Mouse (Mus musculus) thymus, postnatal 4 days (tissue): Measurements from ENCODE around the gene D430042O09Rik.

Experiments used
- DNase-seq: peaks from one replicate; pipeline ENCODE4 v3.0.0; 2021

The D430042O09Rik gene

DNA sequence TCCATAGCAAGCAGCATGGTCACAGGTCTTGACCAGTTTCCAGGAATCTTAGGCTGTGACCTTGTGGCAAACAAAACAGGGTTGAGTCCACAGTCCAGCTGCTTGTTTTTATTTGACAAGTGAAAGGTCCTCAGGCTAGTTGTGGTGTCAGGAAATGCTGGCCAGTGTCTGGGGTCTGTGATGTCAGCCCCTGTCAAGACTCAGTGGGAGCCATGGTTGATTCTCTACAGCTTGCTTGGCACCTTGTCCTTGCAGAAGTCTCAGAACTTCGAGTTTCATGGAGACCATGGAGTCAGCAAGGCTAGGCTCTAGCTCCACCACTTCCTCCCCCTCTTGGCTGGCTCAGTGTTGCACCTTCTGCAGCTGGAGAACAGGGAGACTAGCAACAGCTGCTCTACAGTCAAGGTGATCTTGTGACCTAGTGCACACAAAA lies 33.6 kb downstream of the D430042O09Rik start:
- no peak for DNase-seq

DNA sequence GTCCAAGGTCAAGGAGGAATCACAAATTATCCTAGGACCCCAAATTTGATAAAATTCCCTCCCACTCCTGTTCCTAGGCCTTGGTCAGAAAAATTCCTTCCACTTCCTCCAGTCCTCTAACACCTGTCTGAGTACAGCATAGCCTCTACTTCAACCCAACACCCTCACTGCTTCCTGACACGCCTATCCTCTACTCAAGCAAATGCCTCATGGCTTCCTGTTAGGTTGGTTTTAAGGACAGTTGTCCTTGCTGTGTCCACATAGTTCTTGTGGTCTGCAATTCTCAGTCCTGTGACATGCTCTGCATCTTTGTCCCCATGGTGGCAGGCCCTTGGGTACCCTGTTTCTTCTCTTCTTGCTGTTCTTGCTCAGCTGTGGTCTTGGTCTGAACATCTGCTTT lies 37.1 kb downstream of the D430042O09Rik start:
- DNase-seq, result no peak

DNA sequence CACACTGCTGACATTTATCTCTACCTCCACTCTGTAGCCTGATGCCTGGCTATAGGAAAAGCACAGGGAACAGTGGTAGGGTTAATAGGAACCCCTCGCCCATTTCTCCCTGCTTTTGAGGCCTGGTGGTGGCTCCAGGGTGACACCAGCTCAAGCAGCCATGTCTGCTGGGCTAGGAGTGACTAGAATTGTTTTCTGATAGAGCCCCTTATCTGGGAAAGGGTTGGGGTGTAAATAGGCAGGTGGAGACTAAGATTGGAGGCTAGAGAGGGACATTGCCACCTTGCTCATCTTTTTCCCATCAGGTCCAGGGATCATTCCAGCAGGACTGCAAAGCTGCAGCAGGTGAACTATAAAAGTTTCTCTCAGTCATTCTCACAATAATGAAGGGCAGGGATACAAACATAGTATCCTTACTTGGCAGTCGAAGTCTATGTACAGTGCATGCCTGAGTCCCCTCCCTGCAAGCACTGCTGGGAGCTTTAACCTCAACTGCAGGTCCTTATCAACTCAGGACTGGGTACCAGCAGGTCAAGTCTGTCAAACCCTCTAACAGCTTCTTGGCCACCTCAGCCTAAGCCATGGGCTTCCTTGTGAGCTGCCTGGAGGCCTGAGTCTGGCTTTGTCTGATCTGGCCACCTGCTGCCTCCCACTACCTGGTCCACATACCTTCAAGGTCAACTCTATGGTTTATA lies 39.1 kb downstream of the D430042O09Rik start:
- DNase-seq, result no peak

GRCm38 (mm10) chr7:125747316-125747690 lies 39.6 kb downstream of the D430042O09Rik start:
- peak; percentile 29 for DNase-seq

GRCm38 (mm10) chr7:125748186-125748585 lies 40.5 kb downstream of the D430042O09Rik start:
- DNase-seq, result no peak

DNA sequence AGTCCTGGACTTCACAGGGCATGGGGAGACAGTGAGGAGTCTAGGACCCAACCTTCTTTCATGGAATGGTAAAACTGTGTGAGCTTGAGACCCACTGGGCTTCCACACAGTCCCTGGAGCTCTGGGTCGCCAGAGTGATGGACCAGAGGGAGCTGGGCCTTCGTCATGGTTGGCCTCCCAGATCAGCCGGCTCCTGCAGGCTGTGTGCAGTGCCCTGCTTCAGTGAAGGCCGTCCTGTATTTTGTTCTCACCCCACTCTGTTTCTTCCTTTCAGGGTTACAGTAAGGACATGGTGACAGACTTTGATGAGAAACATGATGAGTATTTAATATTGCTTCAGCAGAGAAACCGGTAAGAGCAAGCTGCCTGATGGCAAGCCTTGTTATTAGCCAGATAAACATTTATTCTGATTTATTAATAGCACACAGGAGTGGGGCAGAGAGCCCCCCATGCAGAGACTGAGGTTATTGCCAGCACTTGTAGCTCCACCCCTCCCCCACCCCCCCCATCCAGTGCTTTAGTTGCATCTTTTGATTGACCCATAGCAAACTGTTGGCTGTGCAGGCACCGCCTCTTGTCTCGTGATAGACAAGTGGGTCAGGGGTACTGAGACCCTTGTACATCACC lies 45.1 kb downstream of the D430042O09Rik start:
- DNase-seq, result no peak

- no peak for DNase-seq
Measured at GRCm38 (mm10) chr7:125753326-125753715, 45.6 kb downstream of the D430042O09Rik start.

DNA sequence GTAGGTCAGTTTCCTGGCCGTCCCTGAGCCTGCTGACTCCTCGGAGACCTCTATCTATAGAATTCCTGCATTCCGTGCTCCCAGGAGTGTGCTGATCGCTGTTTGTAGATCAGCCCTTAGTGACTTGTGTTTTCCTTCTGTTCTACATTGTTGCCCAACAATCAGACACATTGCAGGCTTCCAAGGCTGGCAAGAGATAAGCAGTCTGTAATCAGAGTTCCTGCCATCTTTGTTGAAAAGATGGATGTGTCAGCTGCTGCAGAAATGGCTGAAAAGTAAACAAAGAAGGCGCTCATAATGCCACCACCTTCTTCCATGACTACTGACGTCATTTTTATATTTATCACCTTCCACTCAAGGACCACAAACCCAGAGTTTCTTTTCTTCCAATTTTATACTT lies 49.1 kb downstream of the D430042O09Rik start:
- no peak for DNase-seq

DNA sequence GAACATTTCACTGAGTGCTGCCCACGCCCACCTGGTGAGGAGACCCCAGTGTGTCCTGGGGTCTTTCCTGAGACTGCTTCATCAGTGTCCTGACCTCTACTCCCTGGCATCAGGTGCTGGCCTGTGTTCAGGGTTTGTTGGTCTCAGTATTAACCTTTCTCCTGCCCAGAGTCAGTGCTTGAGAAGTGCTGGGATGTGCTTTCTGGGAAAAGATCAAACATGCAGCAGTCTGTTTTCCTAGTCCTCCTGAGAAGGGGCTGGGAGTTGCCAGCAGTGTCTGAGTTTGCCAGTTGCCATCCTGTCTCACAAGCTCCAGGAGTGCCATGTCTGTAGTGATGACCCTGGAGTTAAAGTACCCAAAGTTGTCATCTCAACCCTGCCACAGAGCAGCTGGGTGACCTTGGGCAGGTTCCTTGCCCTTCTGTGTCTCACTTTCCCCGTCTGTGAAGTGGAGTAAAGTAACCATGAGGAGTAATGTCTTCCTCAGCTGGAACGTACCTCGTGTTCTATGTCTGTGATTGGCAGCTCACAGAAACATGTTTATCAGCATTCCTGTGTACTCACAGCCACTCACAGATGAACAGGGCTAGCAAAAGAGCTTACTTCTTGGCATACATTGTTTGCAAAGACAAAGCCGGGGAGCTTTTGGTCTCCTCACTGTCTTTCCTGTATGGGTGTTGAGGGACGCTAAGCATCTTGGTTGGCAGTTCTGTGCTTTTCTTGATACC lies 50.4 kb downstream of the D430042O09Rik start:
- no peak for DNase-seq

GRCm38 (mm10) chr7:125762289-125762688 lies 54.6 kb downstream of the D430042O09Rik start:
- DNase-seq, result no peak

GRCm38 (mm10) chr7:125762883-125763830 lies 55.5 kb downstream of the D430042O09Rik start:
- no peak for DNase-seq

DNA sequence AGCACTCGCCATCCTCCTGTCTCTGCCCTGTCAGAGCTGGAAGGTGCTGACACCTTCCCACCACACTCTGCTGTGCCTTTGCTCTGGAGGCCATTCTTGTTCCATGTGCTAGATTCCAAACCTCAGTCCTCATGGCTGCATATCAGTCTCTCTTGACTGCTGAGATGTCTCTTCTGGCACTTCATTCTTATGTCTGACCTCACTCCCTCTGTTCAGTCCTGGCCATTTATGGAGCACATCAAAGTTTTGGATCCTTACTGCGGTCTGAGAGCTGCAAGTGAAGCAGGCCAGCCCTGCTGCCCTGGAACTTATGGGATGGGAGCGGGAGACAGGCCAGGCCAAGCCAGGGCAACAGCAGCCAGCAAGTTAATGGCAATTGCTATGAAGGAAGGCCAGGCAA lies 56.7 kb downstream of the D430042O09Rik start:
- no peak for DNase-seq

- peak; percentile 56 for DNase-seq
Measured at GRCm38 (mm10) chr7:125766976-125767831, 59.5 kb downstream of the D430042O09Rik start.

DNA sequence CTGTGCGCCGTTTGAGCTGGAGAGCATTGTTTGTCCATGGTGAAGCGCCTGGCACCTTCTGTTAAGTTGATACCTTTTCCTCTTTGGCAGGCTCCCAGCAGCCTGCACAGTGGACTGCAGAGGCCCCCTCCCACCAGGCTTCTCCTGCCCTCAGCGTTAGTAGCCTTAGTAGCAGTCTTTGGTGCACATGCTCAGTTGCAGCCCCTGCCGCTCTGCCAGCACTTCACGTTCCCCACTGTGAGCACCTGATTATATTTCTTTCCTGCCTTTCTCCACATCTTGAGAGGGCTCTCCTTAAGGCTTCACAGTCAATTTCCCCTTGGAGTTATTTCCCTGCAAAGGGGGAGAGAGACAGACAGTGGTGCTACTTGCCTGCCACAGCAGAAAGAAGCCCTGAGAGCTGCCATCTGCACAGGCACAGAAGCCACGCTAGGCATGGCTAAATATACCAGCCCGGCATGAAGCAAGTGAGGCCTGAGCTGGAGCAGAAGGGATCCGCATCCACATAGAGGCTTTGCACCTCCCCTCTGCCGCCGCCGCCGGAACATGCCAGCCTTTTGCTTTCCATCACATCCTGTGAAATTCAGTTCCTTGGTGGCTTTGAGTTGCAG lies 65.4 kb downstream of the D430042O09Rik start:
- DNase-seq, result no peak

- peak; percentile 54 for DNase-seq
Measured at GRCm38 (mm10) chr7:125783206-125783605, 75.5 kb downstream of the D430042O09Rik start.

DNA sequence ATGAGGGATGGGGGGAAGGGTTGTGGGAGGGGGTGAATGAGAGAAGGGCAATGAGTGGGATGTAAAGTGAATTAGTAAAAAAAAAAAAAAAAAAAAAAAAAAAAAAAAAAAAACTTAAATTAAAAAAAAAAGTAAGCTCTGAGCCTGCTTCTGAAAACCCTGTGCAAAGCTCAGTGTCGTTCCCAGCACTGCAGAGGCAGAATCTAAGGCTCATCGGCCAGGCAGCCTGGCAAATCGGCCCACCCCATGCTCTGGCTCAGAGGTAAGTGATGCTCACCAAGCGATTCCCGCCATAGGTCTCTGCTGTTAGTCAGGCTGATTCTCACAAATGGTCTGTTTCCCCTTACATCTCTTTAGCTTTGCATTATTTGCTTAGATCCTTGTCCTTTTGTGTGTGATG lies 78.4 kb downstream of the D430042O09Rik start:
- no peak for DNase-seq

- no peak for DNase-seq
Measured at GRCm38 (mm10) chr7:125787046-125787445, 79.4 kb downstream of the D430042O09Rik start.

- DNase-seq, result no peak
Measured at GRCm38 (mm10) chr7:125790039-125790438, 82.4 kb downstream of the D430042O09Rik start.

- DNase-seq, result no peak
Measured at GRCm38 (mm10) chr7:125806571-125806970, 98.9 kb downstream of the D430042O09Rik start.

GRCm38 (mm10) chr7:125808210-125808609 lies 100.5 kb downstream of the D430042O09Rik start:
- DNase-seq, result no peak

DNA sequence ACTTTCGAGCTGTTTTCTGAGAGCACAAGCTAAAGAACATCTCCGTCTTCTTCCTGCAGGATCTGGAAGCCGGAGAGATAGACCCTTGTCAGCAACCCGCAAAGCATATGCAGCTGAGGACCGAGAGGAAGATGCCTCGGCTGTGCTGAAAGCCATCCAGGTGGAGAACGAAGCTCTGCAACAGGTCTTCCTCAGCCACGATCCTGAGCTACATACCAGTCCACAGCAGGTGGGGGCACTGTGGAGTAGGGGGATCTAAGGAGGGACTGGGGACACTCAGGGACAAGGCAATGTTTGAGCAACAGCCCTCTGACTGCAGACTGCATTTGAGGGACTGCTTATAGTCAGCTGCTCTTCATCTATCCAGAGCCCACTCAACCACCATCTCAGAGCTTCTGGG lies 105.0 kb downstream of the D430042O09Rik start:
- DNase-seq, result no peak
